Comparison of ENCODE assay signal across 10 mouse cellular contexts in genomic region chr10:77164437-77165052, GRCm38 (mm10). TPM values are rescaled to one million over a fixed set of nuclear protein-coding genes. Genes with fewer than 3 reads are reported as not detected.
DNase-seq lines count a peak whose midpoint lies in the region; ATAC-seq and TF ChIP-seq lines count a peak whose summit lies in the region.
"Had no signal": no experiment of that assay in that cellular context is flagged by ENCODE, and none has a peak within 500 bp of the region (broad histone marks: within the 10 kb centered on the region; RNA-seq: fewer than 3 reads in every experiment).

No protein-coding gene starts in this region.

- peak overlapping the region; percentile 98 for H3K4me2 ChIP-seq in heart, embryonic 15.5 days
- peak overlapping the region; percentile 94 for H3K4me2 ChIP-seq in hindbrain, embryonic 11.5 days (replicated peaks; ENCODE audit: low read depth, low read length)
- H3K4me2 ChIP-seq in myocyte (ENCODE audit: low read depth), result peak overlapping the region; percentile 79

- H3K4me3 ChIP-seq in heart, embryonic 15.5 days, result peak overlapping the region; percentile 67
- H3K4me3 ChIP-seq in G1E (ENCODE audit: low read depth, low read length) (peak overlapping the region; percentile 3; the same call in 1 of the 2 replicates), myocyte (peak overlapping the region; percentile 96)
- H3K4me3 ChIP-seq in hindbrain, embryonic 11.5 days (ENCODE audit: low read depth, low read length), result peak overlapping the region; percentile 10; the same call in 1 of the 2 replicates

- 21% methylated on average over 9 of the region's 9 CpGs for WGBS in heart, embryonic 15.5 days
- 0% methylated on average over 8 of the region's 9 CpGs for WGBS in hindbrain, embryonic 11.5 days

- peak overlapping the region; percentile 32 for H3ac ChIP-seq in myocyte (ENCODE audit: control insufficient read depth, insufficient read length)

- no peak for DNase-seq in heart, adult 8-10 months (ENCODE audit: low spot score)
- no peak for DNase-seq in G1E (ENCODE audit: low spot score)
- peak; percentile 70 for DNase-seq in hindbrain, embryonic 11.5 days (ENCODE audit: low spot score)
- DNase-seq in layer of hippocampus, adult 11-12 months (ENCODE audit: low spot score), result no peak
- no peak for DNase-seq in adrenal gland, postnatal 36 days
- no peak for DNase-seq in kidney, postnatal 25 days
- DNase-seq: cerebellum, adult 11 months; gastrocnemius, adult 2 months had no signal

- H3K36me3 ChIP-seq in heart, embryonic 15.5 days, result no peaks in the 10 kb centered on the region
- H3K36me3 ChIP-seq in G1E (replicated peaks) (peaks cover 24% of the 10 kb centered on the region), myocyte (ENCODE audit: control insufficient read depth, insufficient read depth) (peaks cover 20% of the 10 kb centered on the region)
- H3K36me3 ChIP-seq in hindbrain, embryonic 11.5 days (ENCODE audit: control insufficient read depth, insufficient read depth, low read length), result no peaks in the 10 kb centered on the region

- TF ChIP-seq POLR2A in myocyte (IDR thresholded peaks at IDR 0.05; ENCODE audit: insufficient read length, low read depth), result no peak

- no peak for TF ChIP-seq CTCF in G1E (IDR thresholded peaks at IDR 0.05; ENCODE audit: low read depth, low read length)

- ATAC-seq in heart, embryonic 15.5 days (replicated peaks; ENCODE audit: insufficient number of reproducible peaks, insufficient read depth, low FRiP score, low read depth), result no peak
- no peak for ATAC-seq in G1E (ENCODE audit: extremely low read depth, insufficient number of reproducible peaks, low FRiP score, poor library complexity, severe bottlenecking)
- ATAC-seq in hindbrain, embryonic 11.5 days (ENCODE audit: low FRiP score), result peak; percentile 68

- H3K9ac ChIP-seq in heart, embryonic 15.5 days, result no peak overlapping the region; the same call in 1 of the 2 replicates
- H3K9ac ChIP-seq in hindbrain, embryonic 11.5 days (ENCODE audit: low read depth, low read length), result peak overlapping the region; percentile 63; the same call in 1 of the 2 replicates

- no peaks in the 10 kb centered on the region for H3K9me3 ChIP-seq in heart, embryonic 15.5 days (replicated peaks)
- H3K9me3 ChIP-seq in G1E (replicated peaks), result no peaks in the 10 kb centered on the region
- no peaks in the 10 kb centered on the region for H3K9me3 ChIP-seq in hindbrain, embryonic 11.5 days (ENCODE audit: control insufficient read depth, low read length)

- no peak overlapping the region for H3K27ac ChIP-seq in heart, embryonic 15.5 days
- peak overlapping the region; percentile 36; the same call in 1 of the 2 replicates for H3K27ac ChIP-seq in hindbrain, embryonic 11.5 days (ENCODE audit: low read depth, low read length)

- H3K4me1 ChIP-seq in heart, embryonic 15.5 days (replicated peaks), result peaks cover 47% of the 10 kb centered on the region
- peaks cover 87% of the 10 kb centered on the region for H3K4me1 ChIP-seq in G1E (ENCODE audit: insufficient read depth, low read depth, low read length)
- H3K4me1 ChIP-seq in hindbrain, embryonic 11.5 days (replicated peaks; ENCODE audit: control insufficient read depth, insufficient read depth, low read length), result 0 out of 2 replicates have a peak, but pooled peaks cover 6% of the 10 kb centered on the region

- H3K79me2 ChIP-seq in myocyte (ENCODE audit: control insufficient read depth, insufficient read depth), result peaks cover 68% of the 10 kb centered on the region

- peaks cover 16% of the 10 kb centered on the region for H3K27me3 ChIP-seq in heart, embryonic 15.5 days
- H3K27me3 ChIP-seq in G1E (ENCODE audit: insufficient read depth, low read length) (peaks cover 35% of the 10 kb centered on the region; the same call in 1 of the 2 replicates), myocyte (ENCODE audit: control insufficient read depth, insufficient read depth, insufficient read length) (no peaks in the 10 kb centered on the region)
- no peaks in the 10 kb centered on the region for H3K27me3 ChIP-seq in hindbrain, embryonic 11.5 days (ENCODE audit: control insufficient read depth, insufficient read depth, low read length)

TF ChIP-seq in myocyte, 11 proteins besides CTCF, POLR2A, EP300 and RAD21:
- TF ChIP-seq TCF12 (IDR thresholded peaks at IDR 0.05; ENCODE audit: insufficient read depth, poor library complexity, severe bottlenecking) (no peak), MYOG (IDR thresholded peaks at IDR 0.05; ENCODE audit: control insufficient read depth in 1 of 3, insufficient read depth in 1 of 3, insufficient read length in 2 of 3, low read depth in 2 of 3) (no peak), E2F4 (IDR thresholded peaks at IDR 0.05; ENCODE audit: insufficient read depth) (no peak), CEBPB (IDR thresholded peaks at IDR 0.05; ENCODE audit: insufficient read depth, poor library complexity, severe bottlenecking) (no peak), MYOD1 (IDR thresholded peaks at IDR 0.05; ENCODE audit: control insufficient read depth in 1 of 3, insufficient read length in 2 of 3, low read depth in 2 of 3) (no peak), MAX (IDR thresholded peaks at IDR 0.05; ENCODE audit: low read depth) (no peak), TCF3 (IDR thresholded peaks at IDR 0.05; ENCODE audit: insufficient read length, low read depth) (no peak), REST (IDR thresholded peaks at IDR 0.05; ENCODE audit: insufficient read depth, insufficient read length) (no peak), USF1 (IDR thresholded peaks at IDR 0.05; ENCODE audit: low read depth) (no peak), SRF (IDR thresholded peaks at IDR 0.05; ENCODE audit: control insufficient read depth, insufficient read length, low read depth) (no peak)

RNA-seq across cellular contexts. Expression of gene Col18a1, which starts 1.8 kb away (rescaled TPM):
- polyA plus RNA-seq in heart, embryonic 15.5 days (2015; fragmentation: Nextera tagmentation; extraction: Ambion mirVana), result 108 and 136 TPM in 2 replicates
- total RNA-seq in heart, adult 8-10 months (2022), result 1 to 10 TPM; 5.5 to 9.3 (median 7.7) TPM
- total RNA-seq in G1E (2014; fragmentation: Nextera tagmentation), result 19.3 and 33.0 TPM in 2 replicates
- total RNA-seq in G1E (2017), result 45.1 and 46.8 TPM in 2 replicates
- 145 and 178 TPM in 2 replicates for polyA plus RNA-seq in G1E (2012)
- polyA plus RNA-seq in hindbrain, embryonic 11.5 days (2014; fragmentation: Nextera tagmentation; extraction: Ambion mirVana), result 40.4 and 48.3 TPM in 2 replicates
- 402 TPM for polyA plus RNA-seq in myocyte (2012; fragmentation: generic; extraction: Trizol)
- total RNA-seq in adrenal gland, postnatal 36 days (2021), result 10 to 100 TPM; 22.9 to 44.0 TPM

Comparison
In these comparisons a context has a peak if more than half of its experiments do, and no peak if none do; other contexts are left out.
1. H3K4me3 ChIP-seq: peak in every context shown above with its lines; median percentile 96 in myocyte; 67 in heart, embryonic 15.5 days; 10 in hindbrain, embryonic 11.5 days; 3 in G1E.